Comparison of ENCODE assay signal across 21 mouse cellular contexts in genomic region chr7:34183794-34184193, GRCm38 (mm10). TPM values are rescaled to one million over a fixed set of nuclear protein-coding genes. Genes with fewer than 3 reads are reported as not detected.
A peak's percentile ranks its signal among the peaks of the same experiment; 100 is the strongest.
DNase-seq lines count a peak whose midpoint lies in the region; ATAC-seq and TF ChIP-seq lines count a peak whose summit lies in the region.
"Had no signal": no experiment of that assay in that cellular context is flagged by ENCODE, and none has a peak within 500 bp of the region (broad histone marks: within the 10 kb centered on the region; RNA-seq: fewer than 3 reads in every experiment).

No protein-coding gene starts in this region.

- no peak overlapping the region for H3K27ac ChIP-seq in intestine, embryonic 15.5 days
- no peak overlapping the region for H3K27ac ChIP-seq in intestine, postnatal 0 days (ENCODE audit: low read depth, low read length)
- no peak overlapping the region for H3K27ac ChIP-seq in midbrain, postnatal 0 days (ENCODE audit: low read depth, low read length)
- no peak overlapping the region for H3K27ac ChIP-seq in midbrain, embryonic 11.5 days (ENCODE audit: low read depth, low read length)
- H3K27ac ChIP-seq in limb, embryonic 15.5 days, result peak overlapping the region; percentile 43; the same call in 1 of the 2 replicates
- no peak overlapping the region for H3K27ac ChIP-seq in thymus, adult 2 months (ENCODE audit: control insufficient read depth, insufficient read depth, low read length)
- H3K27ac ChIP-seq: forebrain, embryonic 12.5 days; heart, adult 2 months; heart, embryonic 15.5 days; macrophage had no signal

- DNase-seq in midbrain, postnatal 0 days (ENCODE audit: low spot score), result no peak
- no peak for DNase-seq in midbrain, embryonic 11.5 days (ENCODE audit: low spot score, missing footprints)
- DNase-seq in thymus, adult 2 months, result no peak
- DNase-seq in c-Kit-positive CD71-positive TER-119-positive erythroid progenitor cells, embryonic 14.5 days (ENCODE audit: low spot score), result no peak
- DNase-seq: cerebellum, adult 9-10 months; gastrocnemius, postnatal 25 days; heart, adult 2 months; kidney, adult 8-10 months; layer of hippocampus, adult 9-11 months; liver; liver, postnatal 0 days; thymus, postnatal 14 days had no signal

- no peaks in the 10 kb centered on the region for H3K9me3 ChIP-seq in intestine, embryonic 15.5 days
- H3K9me3 ChIP-seq in intestine, postnatal 0 days (ENCODE audit: control insufficient read depth), result no peaks in the 10 kb centered on the region
- H3K9me3 ChIP-seq in midbrain, postnatal 0 days (ENCODE audit: low read length), result no peaks in the 10 kb centered on the region
- H3K9me3 ChIP-seq in midbrain, embryonic 11.5 days (ENCODE audit: control insufficient read depth, low read length), result no peaks in the 10 kb centered on the region
- H3K9me3 ChIP-seq in limb, embryonic 15.5 days, result no peaks in the 10 kb centered on the region
- H3K9me3 ChIP-seq: forebrain, embryonic 12.5 days; heart, embryonic 15.5 days had no signal

- 78% methylated on average over 3 of the region's 3 CpGs for WGBS in intestine, embryonic 15.5 days
- 84% methylated on average over 3 of the region's 3 CpGs for WGBS in intestine, postnatal 0 days
- WGBS in midbrain, postnatal 0 days, result 80% methylated on average over 3 of the region's 3 CpGs
- 83% methylated on average over 3 of the region's 3 CpGs for WGBS in midbrain, embryonic 11.5 days
- WGBS in limb, embryonic 15.5 days, result 72% methylated on average over 3 of the region's 3 CpGs
- WGBS in thymus, adult 2 months, result 94% methylated on average over 3 of the region's 3 CpGs

- TF ChIP-seq CTCF in intestine, postnatal 0 days (IDR thresholded peaks at IDR 0.05; ENCODE audit: low read depth), result no peak
- TF ChIP-seq CTCF in midbrain, postnatal 0 days (IDR thresholded peaks at IDR 0.05), result no peak
- no peak for TF ChIP-seq CTCF in thymus, adult 2 months (IDR thresholded peaks at IDR 0.05; ENCODE audit: borderline replicate concordance, control insufficient read depth, extremely low read depth, insufficient read depth, low read length, poor library complexity)

- no peak for TF ChIP-seq POLR2A in thymus, adult 2 months (IDR thresholded peaks at IDR 0.05; ENCODE audit: control insufficient read depth, extremely low read depth, insufficient read depth, low read length, poor library complexity)

- H3K4me3 ChIP-seq in intestine, embryonic 15.5 days (replicated peaks), result no peak overlapping the region
- H3K4me3 ChIP-seq in intestine, postnatal 0 days (ENCODE audit: low read depth, low read length), result no peak overlapping the region
- no peak overlapping the region for H3K4me3 ChIP-seq in midbrain, postnatal 0 days (ENCODE audit: low read depth, low read length)
- H3K4me3 ChIP-seq in midbrain, embryonic 11.5 days (ENCODE audit: low read depth, low read length), result no peak overlapping the region
- no peak overlapping the region for H3K4me3 ChIP-seq in limb, embryonic 15.5 days
- no peak overlapping the region for H3K4me3 ChIP-seq in thymus, adult 2 months (ENCODE audit: control insufficient read depth, insufficient read depth, low read length)
- H3K4me3 ChIP-seq: erythroblast, embryonic 14.5 days; forebrain, embryonic 12.5 days; heart, adult 2 months; heart, embryonic 15.5 days had no signal

- peaks cover 36% of the 10 kb centered on the region; the same call in 1 of the 2 replicates for H3K36me3 ChIP-seq in intestine, embryonic 15.5 days
- H3K36me3 ChIP-seq in intestine, postnatal 0 days (ENCODE audit: control insufficient read depth, insufficient read depth), result peaks cover 44% of the 10 kb centered on the region
- peaks cover 36% of the 10 kb centered on the region for H3K36me3 ChIP-seq in midbrain, postnatal 0 days (ENCODE audit: insufficient read depth, low read length)
- H3K36me3 ChIP-seq in midbrain, embryonic 11.5 days (ENCODE audit: control insufficient read depth, insufficient read depth, low read length), result peaks cover 16% of the 10 kb centered on the region
- peaks cover 53% of the 10 kb centered on the region for H3K36me3 ChIP-seq in limb, embryonic 15.5 days
- H3K36me3 ChIP-seq in thymus, adult 2 months (ENCODE audit: control insufficient read depth, insufficient read depth, low read length), result peaks cover 28% of the 10 kb centered on the region

- no peak overlapping the region for H3K4me2 ChIP-seq in intestine, embryonic 15.5 days (replicated peaks)
- H3K4me2 ChIP-seq in intestine, postnatal 0 days (replicated peaks; ENCODE audit: low read depth), result no peak overlapping the region
- no peak overlapping the region for H3K4me2 ChIP-seq in midbrain, postnatal 0 days (ENCODE audit: low read depth, low read length, poor library complexity, severe bottlenecking)
- no peak overlapping the region for H3K4me2 ChIP-seq in midbrain, embryonic 11.5 days
- H3K4me2 ChIP-seq in limb, embryonic 15.5 days, result no peak overlapping the region
- H3K4me2 ChIP-seq: forebrain, embryonic 12.5 days; heart, embryonic 15.5 days had no signal

- no peaks in the 10 kb centered on the region for H3K4me1 ChIP-seq in intestine, embryonic 15.5 days (replicated peaks)
- H3K4me1 ChIP-seq in intestine, postnatal 0 days (replicated peaks; ENCODE audit: control insufficient read depth, insufficient read depth, low read length), result no peaks in the 10 kb centered on the region
- no peaks in the 10 kb centered on the region for H3K4me1 ChIP-seq in midbrain, postnatal 0 days (ENCODE audit: insufficient read depth, low read length)
- no peaks in the 10 kb centered on the region for H3K4me1 ChIP-seq in midbrain, embryonic 11.5 days (ENCODE audit: control insufficient read depth, insufficient read depth, low read length)
- H3K4me1 ChIP-seq in limb, embryonic 15.5 days, result no peaks in the 10 kb centered on the region
- no peaks in the 10 kb centered on the region for H3K4me1 ChIP-seq in thymus, adult 2 months (replicated peaks; ENCODE audit: control insufficient read depth, insufficient read depth, low read length)
- H3K4me1 ChIP-seq: forebrain, embryonic 12.5 days; heart, embryonic 15.5 days had no signal

- peak; percentile 12; the same call in 1 of the 2 replicates for ATAC-seq in intestine, embryonic 15.5 days
- ATAC-seq in intestine, postnatal 0 days, result no peak; the same call in 1 of the 2 replicates
- ATAC-seq in midbrain, postnatal 0 days (ENCODE audit: low FRiP score), result peak; percentile 31; the same call in 1 of the 2 replicates
- no peak for ATAC-seq in midbrain, embryonic 11.5 days (ENCODE audit: low FRiP score)
- ATAC-seq in limb, embryonic 15.5 days (ENCODE audit: insufficient number of reproducible peaks, low FRiP score, low TSS enrichment, low read depth), result 0 out of 2 replicates have a peak, but pooled peaks have one; percentile 24
- ATAC-seq: liver, postnatal 0 days; lung, postnatal 0 days; midbrain, embryonic 16.5 days had no signal

- no peak overlapping the region for H3K9ac ChIP-seq in intestine, embryonic 15.5 days
- no peak overlapping the region for H3K9ac ChIP-seq in intestine, postnatal 0 days (ENCODE audit: low read depth, low read length)
- H3K9ac ChIP-seq in midbrain, postnatal 0 days (replicated peaks; ENCODE audit: low read length, poor library complexity, severe bottlenecking), result no peak overlapping the region
- no peak overlapping the region for H3K9ac ChIP-seq in midbrain, embryonic 11.5 days (ENCODE audit: low read length)
- H3K9ac ChIP-seq in limb, embryonic 15.5 days, result no peak overlapping the region
- H3K9ac ChIP-seq: forebrain, embryonic 12.5 days; heart, embryonic 15.5 days; liver, postnatal 0 days had no signal

- no peaks in the 10 kb centered on the region for H3K27me3 ChIP-seq in intestine, embryonic 15.5 days (replicated peaks)
- H3K27me3 ChIP-seq in intestine, postnatal 0 days (replicated peaks; ENCODE audit: control insufficient read depth, insufficient read depth, low read length), result no peaks in the 10 kb centered on the region
- H3K27me3 ChIP-seq in midbrain, postnatal 0 days (ENCODE audit: insufficient read depth, low read length), result no peaks in the 10 kb centered on the region
- H3K27me3 ChIP-seq in midbrain, embryonic 11.5 days (ENCODE audit: control insufficient read depth, insufficient read depth, low read length), result no peaks in the 10 kb centered on the region
- H3K27me3 ChIP-seq in limb, embryonic 15.5 days, result no peaks in the 10 kb centered on the region
- H3K27me3 ChIP-seq in thymus, adult 2 months (ENCODE audit: control insufficient read depth, insufficient read depth, low read length), result no peaks in the 10 kb centered on the region
- H3K27me3 ChIP-seq: forebrain, embryonic 12.5 days; heart, embryonic 15.5 days had no signal

RNA-seq across cellular contexts. Expression of gene Pdcd2l, which starts 12.7 kb away (rescaled TPM):
- 55.9 TPM in 2 replicates for polyA plus RNA-seq in intestine, embryonic 15.5 days (2015; fragmentation: Nextera tagmentation; extraction: Ambion mirVana)
- polyA plus RNA-seq in intestine, postnatal 0 days (2015; fragmentation: Nextera tagmentation; extraction: Ambion mirVana), result 26.3 and 26.7 TPM in 2 replicates
- total RNA-seq in midbrain, postnatal 0 days (2014; rRNA removed), result 35.0 and 39.7 TPM in 2 replicates
- polyA plus RNA-seq in midbrain, postnatal 0 days (2015; fragmentation: Nextera tagmentation; extraction: Ambion mirVana), result 64.4 and 68.0 TPM in 2 replicates
- polyA plus RNA-seq in midbrain, embryonic 11.5 days (2014; fragmentation: Nextera tagmentation; extraction: Ambion mirVana), result 63.0 and 68.3 TPM in 2 replicates
- polyA plus RNA-seq in limb, embryonic 15.5 days (2015; fragmentation: Nextera tagmentation; extraction: Ambion mirVana), result 59.1 and 59.9 TPM in 2 replicates
- polyA plus RNA-seq in thymus, adult 2 months (2012; rRNA removed), result 39.5 and 40.6 TPM in 2 replicates

RNA-seq across cellular contexts. Expression of gene Uba2, which starts 14.4 kb away (rescaled TPM):
- polyA plus RNA-seq in intestine, embryonic 15.5 days (2015; fragmentation: Nextera tagmentation; extraction: Ambion mirVana), result 156 and 168 TPM in 2 replicates
- 50.2 and 50.8 TPM in 2 replicates for polyA plus RNA-seq in intestine, postnatal 0 days (2015; fragmentation: Nextera tagmentation; extraction: Ambion mirVana)
- total RNA-seq in midbrain, postnatal 0 days (2014; rRNA removed), result 142 and 145 TPM in 2 replicates
- 119 and 120 TPM in 2 replicates for polyA plus RNA-seq in midbrain, postnatal 0 days (2015; fragmentation: Nextera tagmentation; extraction: Ambion mirVana)
- 273 and 283 TPM in 2 replicates for polyA plus RNA-seq in midbrain, embryonic 11.5 days (2014; fragmentation: Nextera tagmentation; extraction: Ambion mirVana)
- polyA plus RNA-seq in limb, embryonic 15.5 days (2015; fragmentation: Nextera tagmentation; extraction: Ambion mirVana), result 186 and 190 TPM in 2 replicates
- 81.6 and 93.9 TPM in 2 replicates for polyA plus RNA-seq in thymus, adult 2 months (2012; rRNA removed)

RNA-seq across cellular contexts. Expression of gene Gpi1, which starts 46.3 kb away (rescaled TPM):
- 421 and 423 TPM in 2 replicates for polyA plus RNA-seq in intestine, embryonic 15.5 days (2015; fragmentation: Nextera tagmentation; extraction: Ambion mirVana)
- 179 and 180 TPM in 2 replicates for polyA plus RNA-seq in intestine, postnatal 0 days (2015; fragmentation: Nextera tagmentation; extraction: Ambion mirVana)
- total RNA-seq in midbrain, postnatal 0 days (2014; rRNA removed), result 300 and 325 TPM in 2 replicates
- polyA plus RNA-seq in midbrain, postnatal 0 days (2015; fragmentation: Nextera tagmentation; extraction: Ambion mirVana), result 357 and 374 TPM in 2 replicates
- polyA plus RNA-seq in midbrain, embryonic 11.5 days (2014; fragmentation: Nextera tagmentation; extraction: Ambion mirVana), result 277 and 282 TPM in 2 replicates
- 288 and 306 TPM in 2 replicates for polyA plus RNA-seq in limb, embryonic 15.5 days (2015; fragmentation: Nextera tagmentation; extraction: Ambion mirVana)
- 265 and 304 TPM in 2 replicates for polyA plus RNA-seq in thymus, adult 2 months (2012; rRNA removed)

RNA-seq across cellular contexts. Expression of gene Wtip, which starts 50.7 kb away (rescaled TPM):
- 4.0 and 4.7 TPM in 2 replicates for polyA plus RNA-seq in intestine, embryonic 15.5 days (2015; fragmentation: Nextera tagmentation; extraction: Ambion mirVana)
- polyA plus RNA-seq in intestine, postnatal 0 days (2015; fragmentation: Nextera tagmentation; extraction: Ambion mirVana), result 3.2 TPM in 2 replicates
- 31.0 and 37.2 TPM in 2 replicates for total RNA-seq in midbrain, postnatal 0 days (2014; rRNA removed)
- 2.1 and 2.5 TPM in 2 replicates for polyA plus RNA-seq in midbrain, postnatal 0 days (2015; fragmentation: Nextera tagmentation; extraction: Ambion mirVana)
- polyA plus RNA-seq in midbrain, embryonic 11.5 days (2014; fragmentation: Nextera tagmentation; extraction: Ambion mirVana), result 2.7 and 2.9 TPM in 2 replicates
- 6.4 and 8.0 TPM in 2 replicates for polyA plus RNA-seq in limb, embryonic 15.5 days (2015; fragmentation: Nextera tagmentation; extraction: Ambion mirVana)
- 5.0 and 5.8 TPM in 2 replicates for polyA plus RNA-seq in thymus, adult 2 months (2012; rRNA removed)

Comparison
In these comparisons a context has a peak if more than half of its experiments do, and no peak if none do; other contexts are left out.
1. ATAC-seq: peak in intestine, embryonic 15.5 days (single experiment), midbrain, postnatal 0 days (single experiment) and limb, embryonic 15.5 days (single experiment); none in intestine, postnatal 0 days (single experiment) and midbrain, embryonic 11.5 days (single experiment).